Mouse (Mus musculus) myocyte (in vitro differentiated cells): ENCODE measurements around the gene 2210408I21Rik.

ENCODE experiments used
- MAX ChIP-seq: IDR thresholded peaks from one replicate; pipeline ENCODE4 v1.6.1; 2011; ENCODE audit warnings: low read depth, mild to moderate bottlenecking, control low read depth
- POLR2A ChIP-seq: IDR thresholded peaks from one replicate; pipeline ENCODE4 v1.6.1; 2011; ENCODE audit warnings: low read depth, mild to moderate bottlenecking, control low read depth, moderate library complexity; ENCODE audit not compliant: insufficient read length

GRCm38 (mm10) chr13:77547486-77548385 is 412.4 kb downstream of the 2210408I21Rik start:
- TF ChIP-seq POLR2A (no peak), MAX (no peak)
